Mouse (Mus musculus) MEL (cell line): Measurements from ENCODE around the gene Vcp. TPM values are rescaled to one million over a fixed set of nuclear protein-coding genes. Genes with fewer than 3 reads are reported as not detected.

Experiments
- DNase-seq: peaks from one replicate; pipeline ENCODE4 v3.0.0; 2011; ENCODE audit warnings: low read depth, low spot score
- H3K27ac ChIP-seq: 2 replicates; pipeline ENCODE4 v1.5.1; 2012; ENCODE audit warnings: low read depth, mild to moderate bottlenecking, control low read depth, low read length, moderate library complexity; ENCODE audit not compliant: control insufficient read depth
- H3K27me3 ChIP-seq, 2 experiments: fragments of 150-350 bp in 1 of 2; sonication (generic) in 1 of 2; 2 replicates each; pipeline ENCODE4 v1.6.1; 2012; ENCODE audit warnings: low read length in 2 of 2, mild to moderate bottlenecking in 2 of 2, improper control_type of control experiment in 1 of 2, moderate library complexity in 1 of 2; ENCODE audit not compliant: insufficient read depth in 2 of 2, control insufficient read depth in 1 of 2
- H3K36me3 ChIP-seq, 2 experiments: 2 replicates each; pipeline ENCODE4 v1.6.1; 2012 to 2014; ENCODE audit warnings: low read length in 2 of 2, improper control_type of control experiment in 1 of 2, inconsistent platforms in 1 of 2, mild to moderate bottlenecking in 1 of 2; ENCODE audit not compliant: insufficient read depth in 2 of 2, control insufficient read depth in 1 of 2
- H3K4me1 ChIP-seq, 2 experiments: fragments of 150-350 bp in 1 of 2; sonication (generic) in 1 of 2; 2 replicates each; pipeline ENCODE4 v1.6.1; 2012; ENCODE audit warnings: low read length in 2 of 2, improper control_type of control experiment in 1 of 2, mild to moderate bottlenecking in 1 of 2; ENCODE audit not compliant: insufficient read depth in 2 of 2, control insufficient read depth in 1 of 2
- H3K4me3 ChIP-seq, 2 experiments: fragments of 150-350 bp in 1 of 2; sonication (generic) in 1 of 2; 2 replicates each; pipeline ENCODE4 v1.5.1; 2012; ENCODE audit warnings: low read depth in 2 of 2, low read length in 2 of 2, mild to moderate bottlenecking in 2 of 2, moderate library complexity in 2 of 2, control low read depth in 1 of 2, improper control_type of control experiment in 1 of 2; ENCODE audit not compliant: control insufficient read depth in 1 of 2, insufficient read depth in 1 of 2
- H3K79me2 ChIP-seq: 2 replicates; pipeline ENCODE4 v1.6.1; 2012; ENCODE audit warnings: mild to moderate bottlenecking, low read length, moderate library complexity; ENCODE audit not compliant: control insufficient read depth, poor library complexity, insufficient read depth
- H3K9ac ChIP-seq: 2 replicates; pipeline ENCODE4 v1.6.1; 2012; ENCODE audit warnings: low read depth, mild to moderate bottlenecking, control low read depth, low read length, moderate library complexity; ENCODE audit not compliant: control insufficient read depth, poor library complexity, severe bottlenecking
- H3K9me3 ChIP-seq: fragments of 150-350 bp; sonication (generic); replicated peaks from 2 replicates; pipeline ENCODE4 v1.6.1; 2012; ENCODE audit warnings: mild to moderate bottlenecking, low read length, improper control_type of control experiment, moderate library complexity; ENCODE audit not compliant: insufficient read depth
- CHD1 ChIP-seq: IDR thresholded peaks from 2 replicates; pipeline ENCODE4 v1.6.1; 2012; ENCODE audit warnings: low read depth, mild to moderate bottlenecking, inconsistent platforms, low read length, improper control_type of control experiment
- CHD2 ChIP-seq: IDR thresholded peaks from 2 replicates; pipeline ENCODE4 v1.6.1; 2011; ENCODE audit warnings: low read length, improper control_type of control experiment
- E2F4 ChIP-seq: IDR thresholded peaks from 2 replicates; pipeline ENCODE4 v1.6.1; 2011; ENCODE audit warnings: low read depth, low read length, improper control_type of control experiment, borderline replicate concordance
- ELF1 ChIP-seq: IDR thresholded peaks from 2 replicates; pipeline ENCODE4 v1.6.1; 2014; ENCODE audit warnings: low read depth, mild to moderate bottlenecking, inconsistent platforms, low read length, improper control_type of control experiment, moderate library complexity
- EP300 ChIP-seq, 2 experiments: IDR thresholded peaks; 2 replicates each; pipeline ENCODE4 v1.6.1; 2011; ENCODE audit warnings: improper control_type of control experiment in 2 of 2, low read length in 2 of 2, low read depth in 1 of 2, mild to moderate bottlenecking in 1 of 2
- ETS1 ChIP-seq: IDR thresholded peaks from 2 replicates; pipeline ENCODE4 v1.6.1; 2012; ENCODE audit warnings: low read depth, mild to moderate bottlenecking, inconsistent platforms, low read length, improper control_type of control experiment, moderate library complexity
- GABPA ChIP-seq: IDR thresholded peaks from 2 replicates; pipeline ENCODE4 v1.6.1; 2012; ENCODE audit warnings: low read depth, mild to moderate bottlenecking, inconsistent platforms, low read length, improper control_type of control experiment, moderate library complexity
- GATA1 ChIP-seq: IDR thresholded peaks from 2 replicates; pipeline ENCODE4 v1.6.1; 2011; ENCODE audit warnings: low read depth, low read length, improper control_type of control experiment
- HCFC1 ChIP-seq: IDR thresholded peaks from 2 replicates; pipeline ENCODE4 v1.6.1; 2012; ENCODE audit warnings: low read depth, mild to moderate bottlenecking, inconsistent platforms, low read length, improper control_type of control experiment, moderate library complexity
- JUND ChIP-seq: IDR thresholded peaks from 2 replicates; pipeline ENCODE4 v1.6.1; 2011; ENCODE audit warnings: low read depth, mild to moderate bottlenecking, improper control_type of control experiment, low read length
- MAFK ChIP-seq: IDR thresholded peaks from 2 replicates; pipeline ENCODE4 v1.6.1; 2011; ENCODE audit warnings: low read depth, mild to moderate bottlenecking, low read length, improper control_type of control experiment, borderline replicate concordance
- MAZ ChIP-seq: IDR thresholded peaks from 2 replicates; pipeline ENCODE4 v1.6.1; 2012; ENCODE audit warnings: low read depth, mild to moderate bottlenecking, inconsistent platforms, low read length, improper control_type of control experiment
- MEF2A ChIP-seq: IDR thresholded peaks from 2 replicates; pipeline ENCODE4 v1.6.1; 2014; ENCODE audit warnings: low read depth, mild to moderate bottlenecking, inconsistent platforms, low read length, improper control_type of control experiment; ENCODE audit not compliant: poor library complexity, insufficient replicate concordance, severe bottlenecking; ENCODE audit errors: extremely low read depth
- MXI1 ChIP-seq: IDR thresholded peaks from 2 replicates; pipeline ENCODE4 v1.6.1; 2011; ENCODE audit warnings: mild to moderate bottlenecking, low read depth, low read length, improper control_type of control experiment
- NELFE ChIP-seq: IDR thresholded peaks from 2 replicates; pipeline ENCODE4 v1.6.1; 2011; ENCODE audit warnings: low read depth, low read length, improper control_type of control experiment
- NRF1 ChIP-seq: IDR thresholded peaks from 2 replicates; pipeline ENCODE4 v1.6.1; 2014; ENCODE audit warnings: low read depth, mild to moderate bottlenecking, inconsistent platforms, low read length, improper control_type of control experiment, moderate library complexity; ENCODE audit not compliant: poor library complexity, insufficient read depth, severe bottlenecking
- POLR2A ChIP-seq, 2 experiments: IDR thresholded peaks; 2 replicates each; pipeline ENCODE4 v1.6.1; 2011 to 2012; ENCODE audit warnings: low read length in 2 of 2, mild to moderate bottlenecking in 2 of 2, control low read depth in 1 of 2, improper control_type of control experiment in 1 of 2, low read depth in 1 of 2, moderate library complexity in 1 of 2; ENCODE audit not compliant: control insufficient read depth in 1 of 2, insufficient read depth in 1 of 2, poor library complexity in 1 of 2
- SIN3A ChIP-seq: IDR thresholded peaks from 2 replicates; pipeline ENCODE4 v1.6.1; 2012; ENCODE audit warnings: low read length, improper control_type of control experiment, inconsistent platforms
- SMC3 ChIP-seq: IDR thresholded peaks from 2 replicates; pipeline ENCODE4 v1.6.1; 2011; ENCODE audit warnings: low read depth, low read length, improper control_type of control experiment
- TAL1 ChIP-seq: IDR thresholded peaks from 2 replicates; pipeline ENCODE4 v1.6.1; 2012; ENCODE audit warnings: mild to moderate bottlenecking, inconsistent platforms, low read length, moderate library complexity, mixed read lengths
- UBTF ChIP-seq: IDR thresholded peaks from 2 replicates; pipeline ENCODE4 v1.6.1; 2012; ENCODE audit warnings: low read depth, mild to moderate bottlenecking, inconsistent platforms, low read length, improper control_type of control experiment, moderate library complexity, borderline replicate concordance; ENCODE audit not compliant: insufficient read depth
- USF1 ChIP-seq: IDR thresholded peaks from 2 replicates; pipeline ENCODE4 v1.6.1; 2014; ENCODE audit warnings: low read depth, mild to moderate bottlenecking, inconsistent platforms, low read length, improper control_type of control experiment, moderate library complexity
- ZC3H11A ChIP-seq: IDR thresholded peaks from 2 replicates; pipeline ENCODE4 v1.6.1; 2012; ENCODE audit warnings: low read depth, mild to moderate bottlenecking, inconsistent platforms, low read length, improper control_type of control experiment
- ZKSCAN1 ChIP-seq: IDR thresholded peaks from 2 replicates; pipeline ENCODE4 v1.6.1; 2012; ENCODE audit warnings: low read depth, mild to moderate bottlenecking, inconsistent platforms, low read length, improper control_type of control experiment, moderate library complexity
- ZMIZ1 ChIP-seq: IDR thresholded peaks from 2 replicates; pipeline ENCODE4 v1.6.1; 2012; ENCODE audit warnings: low read depth, mild to moderate bottlenecking, inconsistent platforms, low read length, improper control_type of control experiment, moderate library complexity
- ZNF384 ChIP-seq: IDR thresholded peaks from 2 replicates; pipeline ENCODE4 v1.6.1; 2012; ENCODE audit warnings: low read depth, mild to moderate bottlenecking, inconsistent platforms, low read length, improper control_type of control experiment
- polyA plus RNA-seq, 2 experiments: library from polyadenylated mRNA; stranded (reverse) in 1 of 2; unstranded in 1 of 2; fragments of >175 nt in 1 of 2; fragments of >200 nt in 1 of 2; gene quantifications; 2 replicates each; pipeline versions ENCODE4 v1.2.1 to v1.2.4; 2012; ENCODE audit warnings: low replicate concordance in 2 of 2, low read depth in 1 of 2; ENCODE audit not compliant: insufficient read length in 2 of 2, insufficient read depth in 1 of 2, missing spikeins in 1 of 2
- total RNA-seq: library from RNA; depleted of rRNA; stranded (reverse); fragments of 300-350 nt; gene quantifications from 2 replicates; pipeline ENCODE4 v1.2.3, GENCODE M21; 2012

Vcp gene
- total and polyA plus RNA-seq, 3 experiments = 264 to 792 (median 420) TPM

DNA sequence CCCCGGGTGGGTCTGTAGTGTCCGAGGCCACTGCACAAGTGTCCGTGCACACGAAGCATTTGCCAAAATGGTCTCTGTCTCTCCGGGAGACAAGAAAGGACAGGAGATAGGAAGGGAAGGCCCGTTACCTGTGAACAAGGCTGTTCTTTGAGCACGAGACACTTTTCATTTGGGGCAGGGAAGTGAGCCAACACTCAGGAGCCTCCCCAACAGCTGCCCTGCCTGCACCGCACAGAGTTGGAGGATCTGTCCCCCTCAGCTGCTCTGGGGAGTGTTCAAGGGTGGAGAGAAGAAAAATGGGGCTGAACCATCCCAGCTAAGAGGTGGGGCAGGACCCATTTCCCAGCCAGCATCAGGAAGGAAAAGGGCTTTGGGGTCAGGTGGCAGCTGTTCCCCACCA lies 42.3 kb downstream of the Vcp start:
- peaks cover 0 to 4% of the 10 kb centered on the region in 2 experiments; a peak in 1 of 4 replicates for H3K4me1 ChIP-seq
- no peak for DNase-seq
- no peak overlapping the region for H3K27ac ChIP-seq
- H3K9me3 ChIP-seq = no peaks in the 10 kb centered on the region
- no peak for TF ChIP-seq JUND
- no peak for TF ChIP-seq SIN3A
- no peak for TF ChIP-seq MAZ
- TF ChIP-seq POLR2A (IDR thresholded peaks at IDR 0.05; ENCODE audit: control insufficient read depth in 1 of 2, insufficient read depth in 1 of 2, low read depth in 1 of 2, low read length in 2 of 2, poor library complexity in 1 of 2) = no peak
- TF ChIP-seq MXI1 = no peak
- no peak for TF ChIP-seq ZKSCAN1
- no peak for TF ChIP-seq E2F4
- TF ChIP-seq ZMIZ1 = no peak
- TF ChIP-seq ZC3H11A = no peak
- no peak for TF ChIP-seq ZNF384
- no peak for TF ChIP-seq HCFC1
- TF ChIP-seq TAL1 = no peak
- TF ChIP-seq ELF1 = no peak
- no peaks in the 10 kb centered on the region for H3K79me2 ChIP-seq
- no peaks in the 10 kb centered on the region for H3K27me3 ChIP-seq
- peaks cover 0 to 4% of the 10 kb centered on the region in 2 experiments; a peak in 2 of 4 replicates for H3K36me3 ChIP-seq
- H3K9ac ChIP-seq = no peak overlapping the region
- no peak overlapping the region for H3K4me3 ChIP-seq

DNA sequence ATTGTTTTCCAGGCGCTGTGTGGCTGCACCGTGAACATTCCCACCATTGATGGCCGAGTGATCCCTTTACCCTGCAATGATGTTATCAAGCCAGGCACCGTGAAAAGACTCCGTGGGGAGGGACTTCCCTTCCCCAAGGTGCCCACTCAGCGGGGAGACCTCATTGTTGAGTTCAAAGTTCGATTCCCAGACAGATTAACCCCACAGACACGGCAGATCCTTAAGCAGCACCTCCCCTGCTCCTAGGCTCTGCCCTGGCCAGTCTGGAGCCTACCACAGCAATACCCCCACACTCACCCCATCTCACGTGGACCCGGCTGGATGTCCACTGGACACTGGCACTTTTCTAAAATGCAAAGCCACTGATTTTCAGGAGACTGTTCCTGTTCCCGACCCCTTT lies 43.0 kb downstream of the Vcp start:
- H3K9me3 ChIP-seq = no peaks in the 10 kb centered on the region
- H3K4me3 ChIP-seq = no peak overlapping the region
- TF ChIP-seq TAL1 = no peak
- no peak for TF ChIP-seq GATA1
- no peak for TF ChIP-seq USF1
- no peak for TF ChIP-seq SMC3
- TF ChIP-seq NRF1 = no peak
- no peak for TF ChIP-seq SIN3A
- TF ChIP-seq GABPA = no peak
- TF ChIP-seq MEF2A = no peak
- TF ChIP-seq EP300 (IDR thresholded peaks at IDR 0.05; ENCODE audit: low read depth in 1 of 2, low read length in 2 of 2) = no peak
- no peak for TF ChIP-seq MAFK
- no peak for TF ChIP-seq CHD2
- TF ChIP-seq ETS1 = no peak
- no peak for TF ChIP-seq NELFE
- TF ChIP-seq CHD1 = no peak
- no peak for TF ChIP-seq UBTF
- no peak for TF ChIP-seq ZC3H11A
- TF ChIP-seq ZNF384 = no peak
- H3K9ac ChIP-seq = no peak overlapping the region
- no peaks in the 10 kb centered on the region for H3K79me2 ChIP-seq
- H3K27me3 ChIP-seq = no peaks in the 10 kb centered on the region
- no peak overlapping the region for H3K27ac ChIP-seq
- H3K36me3 ChIP-seq = peaks cover 0 to 4% of the 10 kb centered on the region in 2 experiments; a peak in 2 of 4 replicates
- H3K4me1 ChIP-seq = peaks cover 0 to 4% of the 10 kb centered on the region in 2 experiments; a peak in 1 of 4 replicates
- no peak for DNase-seq
